Mouse (Mus musculus) embryonic facial prominence, embryonic 13.5 days (tissue): ENCODE measurements at regions not wholly inside any gene's neighbourhood (a gene's known extent, or its start where the extent isn't known, plus 50 kb on each side); places are given as distances from the start of the nearest gene placed in this dataset.

Experiments used
- ATAC-seq: fragments of 200-750 bp; cut with Nextera tagmentation; 2 replicates; pipeline ENCODE4 v1.8.0; 2017; ENCODE audit warnings: low read depth; ENCODE audit not compliant: insufficient number of reproducible peaks, insufficient read depth, low FRiP score, low TSS enrichment
- H3K27ac ChIP-seq: fragments of 300-500 bp; sonication (generic); 2 replicates; pipeline ENCODE4 v1.5.1; 2015; ENCODE audit warnings: moderate library complexity, mild to moderate bottlenecking, inconsistent platforms
- H3K27me3 ChIP-seq: fragments of 300-500 bp; sonication (generic); 2 replicates; pipeline ENCODE4 v1.6.1; 2015; ENCODE audit warnings: mild to moderate bottlenecking, inconsistent platforms
- H3K36me3 ChIP-seq: fragments of 300-500 bp; sonication (generic); 2 replicates; pipeline ENCODE4 v1.6.1; 2015; ENCODE audit warnings: mild to moderate bottlenecking, inconsistent platforms
- H3K4me1 ChIP-seq: fragments of 300-500 bp; sonication (generic); 2 replicates; pipeline ENCODE4 v1.6.1; 2015; ENCODE audit warnings: inconsistent platforms
- H3K4me2 ChIP-seq: fragments of 300-500 bp; sonication (generic); 2 replicates; pipeline ENCODE4 v1.6.1; 2015; ENCODE audit warnings: moderate library complexity, mild to moderate bottlenecking, inconsistent platforms
- H3K4me3 ChIP-seq: fragments of 300-500 bp; sonication (generic); 2 replicates; pipeline ENCODE4 v1.5.1; 2015; ENCODE audit warnings: mild to moderate bottlenecking, inconsistent platforms
- H3K9ac ChIP-seq: fragments of 300-500 bp; sonication (generic); 2 replicates; pipeline ENCODE4 v1.6.1; 2015; ENCODE audit warnings: mild to moderate bottlenecking, inconsistent platforms
- H3K9me3 ChIP-seq: fragments of 300-500 bp; sonication (generic); 2 replicates; pipeline ENCODE4 v1.6.1; 2016; ENCODE audit warnings: inconsistent platforms
- WGBS: fragments of 180-500 bp; shearing (Covaris S2); methylation state at CpG from one replicate; pipeline ENCODE4 v1.1.7; 2015; ENCODE audit warnings: mixed read lengths; 5-methylcytosine and 5-hydroxymethylcytosine counted together

DNA sequence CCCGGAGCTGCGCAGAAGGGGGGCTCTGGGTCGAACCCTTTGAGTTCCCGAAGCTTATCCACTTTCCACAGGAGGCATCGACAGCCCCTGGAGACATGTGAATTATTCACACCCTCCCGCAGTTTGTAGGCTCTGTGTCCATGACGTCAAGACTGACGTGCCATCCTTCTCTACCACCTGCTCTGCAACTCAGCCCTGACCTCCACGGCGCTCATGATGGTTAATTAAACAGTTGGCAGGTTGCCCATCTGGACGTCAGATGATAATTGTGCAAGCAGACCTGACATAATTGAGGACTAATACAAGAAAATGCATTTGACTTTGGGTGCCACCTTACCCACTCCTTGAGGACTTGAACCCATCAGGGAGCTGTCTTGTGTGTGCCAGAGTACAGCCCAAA lies 121.1 kb upstream of the Ppp1r26 start:
- WGBS = 65% methylated on average over 11 of the region's 11 CpGs
- no peaks in the 10 kb centered on the region for H3K9me3 ChIP-seq
- peaks cover 13% of the 10 kb centered on the region for H3K4me1 ChIP-seq
- no peaks in the 10 kb centered on the region for H3K36me3 ChIP-seq
- no peaks in the 10 kb centered on the region for H3K27me3 ChIP-seq
- H3K4me2 ChIP-seq = no peak overlapping the region
- no peak overlapping the region for H3K27ac ChIP-seq
- ATAC-seq = no peak
- no peak overlapping the region for H3K9ac ChIP-seq
- H3K4me3 ChIP-seq = no peak overlapping the region

DNA sequence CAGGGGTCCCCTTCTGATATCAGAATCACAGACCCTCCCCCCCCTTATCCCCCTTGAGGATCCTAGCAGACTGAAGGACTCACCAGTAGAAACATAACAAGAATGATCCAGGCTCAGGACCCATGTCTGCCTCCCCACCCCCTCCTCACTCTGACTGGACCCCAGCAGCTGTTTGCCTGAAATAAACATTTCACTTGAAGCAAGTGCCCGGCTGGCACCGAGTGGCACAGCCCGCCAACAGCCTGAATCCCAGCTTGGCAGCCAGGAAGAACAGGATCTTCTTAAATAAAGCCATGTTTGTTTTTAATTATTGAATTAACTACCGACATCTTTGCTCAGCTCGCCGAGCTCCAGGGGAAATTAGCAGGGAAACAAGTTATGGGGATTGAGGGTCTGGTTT lies 120.5 kb upstream of the Ppp1r26 start:
- no peak overlapping the region for H3K4me2 ChIP-seq
- H3K27ac ChIP-seq = no peak overlapping the region
- 27% methylated on average over 6 of the region's 6 CpGs for WGBS
- H3K4me1 ChIP-seq = peaks cover 13% of the 10 kb centered on the region
- ATAC-seq = no peak
- H3K9ac ChIP-seq = no peak overlapping the region
- no peaks in the 10 kb centered on the region for H3K9me3 ChIP-seq
- H3K27me3 ChIP-seq = no peaks in the 10 kb centered on the region
- no peak overlapping the region for H3K4me3 ChIP-seq
- H3K36me3 ChIP-seq = no peaks in the 10 kb centered on the region

DNA sequence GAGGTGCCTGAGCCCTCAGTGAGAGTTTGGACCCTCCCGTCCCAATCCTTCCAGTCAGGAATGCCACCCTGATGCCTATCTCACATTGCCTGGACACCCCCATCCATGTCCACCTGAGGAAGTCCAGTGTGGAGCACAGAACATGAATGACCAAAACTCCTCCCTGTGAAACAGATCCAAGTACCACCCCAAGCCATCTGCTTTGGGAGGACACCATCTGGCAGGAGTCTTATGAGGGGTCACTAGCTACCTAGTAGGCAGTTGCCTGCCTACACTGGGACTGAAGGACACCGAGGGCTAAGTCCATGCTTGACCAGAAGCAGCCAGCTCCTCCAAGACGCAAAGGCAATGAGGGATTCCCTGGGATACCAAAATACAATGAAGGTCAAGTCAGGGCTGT lies 119.9 kb upstream of the Ppp1r26 start:
- no peak for ATAC-seq
- H3K27ac ChIP-seq = no peak overlapping the region
- no peaks in the 10 kb centered on the region for H3K9me3 ChIP-seq
- H3K27me3 ChIP-seq = no peaks in the 10 kb centered on the region
- no peak overlapping the region for H3K4me2 ChIP-seq
- H3K36me3 ChIP-seq = no peaks in the 10 kb centered on the region
- peaks cover 13% of the 10 kb centered on the region for H3K4me1 ChIP-seq
- H3K4me3 ChIP-seq = no peak overlapping the region
- no peak overlapping the region for H3K9ac ChIP-seq
- 81% methylated on average over 3 of the region's 3 CpGs for WGBS

DNA sequence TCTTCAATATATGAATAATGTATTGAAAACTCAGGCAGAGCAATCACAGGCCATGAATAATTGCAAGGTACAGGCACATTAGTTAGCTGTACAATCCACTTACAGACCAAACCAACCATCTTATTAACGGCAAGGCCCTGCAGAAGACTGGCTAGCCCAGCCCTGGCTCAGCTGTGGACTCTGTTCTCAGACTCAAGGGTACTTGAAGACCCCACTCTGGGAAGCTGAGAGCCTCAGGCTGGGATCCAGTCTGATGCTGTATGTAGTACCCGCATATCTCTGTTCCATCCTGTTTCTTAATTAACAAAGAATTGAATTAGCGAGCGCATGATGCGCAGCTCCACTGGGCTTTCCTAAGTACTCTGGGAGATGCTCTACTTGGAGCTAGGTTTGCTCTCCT lies 117.5 kb upstream of the Ppp1r26 start:
- H3K9ac ChIP-seq = no peak overlapping the region
- no peak for ATAC-seq
- no peak overlapping the region for H3K4me3 ChIP-seq
- H3K27me3 ChIP-seq = no peaks in the 10 kb centered on the region
- 87% methylated on average over 5 of the region's 5 CpGs for WGBS
- H3K9me3 ChIP-seq = no peaks in the 10 kb centered on the region
- no peak overlapping the region for H3K4me2 ChIP-seq
- H3K27ac ChIP-seq = no peak overlapping the region
- peaks cover 13% of the 10 kb centered on the region for H3K4me1 ChIP-seq
- H3K36me3 ChIP-seq = no peaks in the 10 kb centered on the region

DNA sequence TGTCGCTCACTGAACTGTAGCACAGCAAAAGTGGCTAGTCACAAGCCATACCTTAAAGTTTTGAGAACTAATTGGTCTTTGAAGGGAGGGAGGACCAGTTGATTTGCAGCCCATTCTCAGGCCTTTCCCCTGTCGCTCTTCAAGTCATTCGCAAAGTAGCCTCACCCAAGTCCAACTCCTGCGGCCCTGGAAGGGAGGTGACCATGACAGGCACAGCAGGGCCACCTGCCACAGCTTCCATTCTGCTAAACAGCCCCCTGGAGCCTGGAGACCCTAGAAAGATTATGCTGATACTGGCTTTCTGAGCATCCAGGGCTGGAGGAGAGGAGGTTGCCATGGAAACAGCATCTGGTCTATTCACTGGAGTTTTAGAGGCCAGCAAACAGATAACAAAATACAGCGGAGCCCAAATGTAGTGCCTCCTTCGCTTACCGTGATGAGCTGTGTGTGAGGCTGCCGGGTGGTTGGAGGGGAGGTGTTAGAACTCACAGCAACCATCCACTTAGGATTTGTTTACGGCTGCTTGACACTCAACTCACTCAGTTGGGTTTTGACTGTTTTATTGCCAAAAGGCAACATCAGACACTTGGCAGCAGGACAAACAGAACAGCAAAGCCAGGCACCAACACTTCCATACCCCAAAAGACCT lies 111.3 kb upstream of the Ppp1r26 start:
- no peaks in the 10 kb centered on the region for H3K36me3 ChIP-seq
- H3K27me3 ChIP-seq = no peaks in the 10 kb centered on the region
- no peaks in the 10 kb centered on the region for H3K9me3 ChIP-seq
- no peak overlapping the region for H3K27ac ChIP-seq
- no peaks in the 10 kb centered on the region for H3K4me1 ChIP-seq
- H3K4me3 ChIP-seq = no peak overlapping the region
- H3K9ac ChIP-seq = no peak overlapping the region
- no peak overlapping the region for H3K4me2 ChIP-seq
- ATAC-seq = no peak
- WGBS = 69% methylated on average over 9 of the region's 9 CpGs

DNA sequence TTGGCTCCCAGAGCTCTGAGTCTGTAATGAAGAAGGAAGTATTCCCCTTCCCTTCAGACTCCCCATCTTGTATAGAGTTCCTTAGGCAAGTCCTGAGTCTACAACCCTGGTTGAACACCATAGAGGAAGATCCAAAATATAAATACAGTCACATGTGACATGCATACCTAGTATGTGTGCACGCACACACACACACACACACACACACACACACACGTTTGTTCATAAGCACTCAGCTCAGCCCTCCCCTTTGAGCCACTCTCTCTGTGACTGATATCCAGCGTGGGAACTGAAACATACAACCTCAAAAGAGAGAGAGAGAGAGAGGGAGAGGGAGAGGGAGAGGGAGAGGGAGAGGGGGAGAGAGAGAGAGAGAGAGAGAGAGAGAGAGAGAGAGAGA lies 110.8 kb upstream of the Ppp1r26 start:
- no peaks in the 10 kb centered on the region for H3K4me1 ChIP-seq
- no peak overlapping the region for H3K4me2 ChIP-seq
- H3K4me3 ChIP-seq = no peak overlapping the region
- WGBS = 51% methylated on average over 3 of the region's 3 CpGs
- no peak overlapping the region for H3K9ac ChIP-seq
- ATAC-seq = no peak
- no peak overlapping the region for H3K27ac ChIP-seq
- H3K36me3 ChIP-seq = no peaks in the 10 kb centered on the region
- no peaks in the 10 kb centered on the region for H3K27me3 ChIP-seq
- no peaks in the 10 kb centered on the region for H3K9me3 ChIP-seq

DNA sequence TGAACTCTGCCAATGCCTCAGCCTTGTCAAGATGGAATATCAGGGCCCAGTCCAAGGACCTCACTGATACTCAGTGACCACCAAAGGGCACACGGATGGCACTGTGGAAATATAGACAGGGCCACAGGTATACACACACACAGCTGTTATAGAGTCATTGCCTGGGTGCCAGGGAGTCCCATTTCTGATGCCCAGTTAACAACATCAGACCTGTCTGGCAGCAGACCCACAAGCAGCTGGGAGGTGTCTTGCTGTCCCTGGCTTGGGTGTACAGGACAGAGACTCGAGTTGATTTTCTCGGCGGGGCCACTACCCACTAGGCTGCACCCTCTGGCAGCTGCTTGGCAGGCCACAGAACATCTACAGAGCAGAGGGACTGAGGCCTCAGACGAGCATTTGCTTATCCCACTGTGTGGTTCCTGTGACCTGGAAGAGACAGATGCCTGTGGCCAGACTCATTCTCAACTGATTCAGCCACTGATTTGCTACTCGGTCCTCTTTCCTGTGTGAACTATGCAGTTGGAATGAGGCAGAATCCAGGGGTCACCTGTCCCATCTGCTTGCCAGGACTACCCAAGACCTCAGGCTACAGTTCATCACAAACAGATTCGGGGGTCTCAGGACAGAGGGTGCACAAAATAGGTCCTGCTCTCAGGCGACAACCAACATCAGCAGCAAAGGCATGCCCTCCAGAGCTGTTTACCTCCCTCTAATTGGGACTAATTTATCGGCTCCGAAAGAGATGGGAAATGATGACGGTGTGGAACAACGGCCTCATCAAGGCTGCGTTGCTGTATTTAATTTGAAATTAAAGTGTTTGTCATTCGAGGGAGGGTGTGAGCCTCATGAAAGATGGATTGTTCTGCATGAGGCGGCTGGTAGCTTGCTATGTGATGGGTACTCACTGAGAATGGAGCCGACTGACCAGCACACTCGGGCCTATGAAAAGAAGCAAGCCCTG lies 110.0 kb upstream of the Ppp1r26 start:
- ATAC-seq = no peak
- Histone ChIP-seq H3K4me1 (no peaks in the 10 kb centered on the region), H3K27me3 (no peaks in the 10 kb centered on the region), H3K9me3 (no peaks in the 10 kb centered on the region), H3K4me3 (no peak overlapping the region), H3K9ac (no peak overlapping the region), H3K27ac (no peak overlapping the region), H3K36me3 (no peaks in the 10 kb centered on the region), H3K4me2 (no peak overlapping the region)
- 66% methylated on average over 17 of the region's 17 CpGs for WGBS

DNA sequence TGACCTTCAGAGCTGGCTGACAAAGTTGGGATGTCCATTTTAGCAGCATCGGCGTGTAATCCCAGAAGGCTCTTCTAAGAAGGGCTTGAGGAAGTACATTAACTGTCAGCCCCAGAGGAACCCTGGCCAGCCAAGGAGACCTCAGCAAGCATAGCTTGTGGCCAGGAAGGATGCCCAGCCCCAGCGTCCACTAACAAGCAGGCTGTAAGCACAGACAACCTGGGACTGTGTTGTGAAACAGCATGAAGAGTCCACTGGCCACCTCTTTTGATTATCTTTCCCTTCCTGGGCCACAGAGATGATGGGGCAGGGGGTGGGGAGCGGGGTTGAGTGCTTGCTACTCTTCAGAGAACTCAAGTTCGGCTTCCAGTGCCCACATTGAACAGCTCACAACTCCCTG lies 109.0 kb upstream of the Ppp1r26 start:
- H3K27me3 ChIP-seq = no peaks in the 10 kb centered on the region
- no peaks in the 10 kb centered on the region for H3K36me3 ChIP-seq
- H3K9me3 ChIP-seq = no peaks in the 10 kb centered on the region
- H3K4me2 ChIP-seq = no peak overlapping the region
- 69% methylated on average over 5 of the region's 5 CpGs for WGBS
- no peaks in the 10 kb centered on the region for H3K4me1 ChIP-seq
- H3K9ac ChIP-seq = no peak overlapping the region
- ATAC-seq = no peak
- H3K27ac ChIP-seq = no peak overlapping the region
- H3K4me3 ChIP-seq = no peak overlapping the region

DNA sequence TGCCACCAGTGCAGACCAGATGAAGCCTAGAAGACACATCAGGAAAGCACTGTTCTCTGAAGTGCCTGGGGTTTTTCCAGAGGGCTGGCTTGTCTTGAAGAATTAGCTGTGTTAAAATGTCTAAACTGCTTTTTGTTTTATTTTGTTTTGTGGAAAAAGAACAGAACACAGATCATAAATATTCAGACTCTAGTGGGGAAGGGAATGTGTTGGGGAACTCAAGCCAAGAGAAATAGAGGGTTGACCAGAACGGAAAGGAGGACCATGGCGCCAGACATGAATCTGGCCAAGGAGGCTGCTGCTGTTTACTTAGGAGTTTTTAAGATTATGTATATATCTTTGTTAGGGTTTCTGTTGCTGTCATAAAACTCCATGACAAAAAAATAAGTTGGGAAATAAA lies 105.3 kb upstream of the Ppp1r26 start:
- H3K9ac ChIP-seq = no peak overlapping the region
- ATAC-seq = no peak
- H3K4me2 ChIP-seq = no peak overlapping the region
- H3K9me3 ChIP-seq = no peaks in the 10 kb centered on the region
- no peaks in the 10 kb centered on the region for H3K27me3 ChIP-seq
- no peak overlapping the region for H3K4me3 ChIP-seq
- no peaks in the 10 kb centered on the region for H3K36me3 ChIP-seq
- 89% methylated on average over 2 of the region's 2 CpGs for WGBS
- no peak overlapping the region for H3K27ac ChIP-seq
- no peaks in the 10 kb centered on the region for H3K4me1 ChIP-seq

DNA sequence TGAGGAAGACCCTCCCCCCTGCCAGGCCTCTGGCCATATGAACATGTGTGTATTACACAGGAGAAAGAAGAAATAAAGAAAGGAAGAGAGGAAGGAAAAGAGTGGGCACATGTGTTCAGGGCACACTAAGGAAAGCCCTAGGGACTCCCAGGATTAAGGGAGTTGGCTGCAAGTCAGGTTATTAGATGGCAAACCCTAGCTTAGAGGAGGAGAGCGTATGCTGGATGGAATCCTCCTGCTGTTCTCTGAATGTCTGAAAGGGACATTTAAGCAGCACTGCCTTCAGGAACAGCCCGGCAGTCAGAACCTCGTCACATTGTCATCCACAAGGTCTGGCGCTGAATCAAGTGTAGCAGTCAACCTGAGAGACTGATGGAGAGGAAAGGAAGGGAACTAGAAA lies 98.1 kb upstream of the Ppp1r26 start:
- 74% methylated on average over 4 of the region's 4 CpGs for WGBS
- Histone ChIP-seq H3K4me3 (no peak overlapping the region), H3K9me3 (no peaks in the 10 kb centered on the region), H3K9ac (no peak overlapping the region), H3K27me3 (no peaks in the 10 kb centered on the region), H3K4me2 (no peak overlapping the region), H3K27ac (no peak overlapping the region), H3K36me3 (no peaks in the 10 kb centered on the region), H3K4me1 (no peaks in the 10 kb centered on the region)
- ATAC-seq = no peak

DNA sequence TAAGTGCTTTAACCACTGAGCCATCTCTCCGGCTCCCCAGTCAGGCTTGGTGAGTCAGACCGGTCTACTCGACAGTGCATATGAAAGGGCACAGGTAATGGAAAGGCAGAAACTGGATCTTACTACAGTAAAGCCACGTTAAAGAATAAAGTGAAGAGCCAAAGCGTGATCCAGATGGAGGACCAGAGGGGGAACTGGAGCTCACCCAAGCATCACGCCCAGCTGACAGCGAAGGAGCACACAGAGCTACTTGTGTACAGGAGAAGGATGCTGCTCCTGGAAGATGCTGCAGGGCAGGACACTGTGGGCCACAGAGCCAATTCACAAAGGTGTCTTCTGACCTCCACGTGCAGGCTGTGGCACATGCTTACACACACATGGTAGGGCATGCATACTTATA lies 96.7 kb upstream of the Ppp1r26 start:
- Histone ChIP-seq H3K36me3 (no peaks in the 10 kb centered on the region), H3K27ac (no peak overlapping the region), H3K4me1 (no peaks in the 10 kb centered on the region), H3K4me2 (no peak overlapping the region), H3K9ac (no peak overlapping the region), H3K9me3 (no peaks in the 10 kb centered on the region), H3K27me3 (no peaks in the 10 kb centered on the region), H3K4me3 (no peak overlapping the region)
- ATAC-seq = no peak
- 89% methylated on average over 8 of the region's 8 CpGs for WGBS

DNA sequence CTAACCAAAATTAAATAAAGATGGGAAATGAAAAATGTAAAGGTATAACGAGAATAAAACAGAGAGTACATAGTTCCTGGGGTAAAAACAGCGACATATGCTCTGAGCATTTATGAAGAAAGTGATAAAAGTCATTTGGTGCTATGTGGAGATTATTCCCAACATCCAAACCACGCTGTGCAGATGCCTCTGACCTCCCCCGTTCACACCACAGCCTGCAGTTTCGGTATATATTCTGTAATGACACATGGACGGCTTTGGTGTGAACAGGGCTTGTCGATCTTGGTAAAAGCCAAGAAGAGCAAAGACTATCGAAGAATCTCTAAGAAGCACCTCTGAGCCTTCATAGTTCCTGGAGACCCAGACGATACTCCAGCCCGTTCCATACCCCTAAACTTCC lies 95.2 kb upstream of the Ppp1r26 start:
- Histone ChIP-seq H3K36me3 (no peaks in the 10 kb centered on the region), H3K4me2 (no peak overlapping the region), H3K27me3 (no peaks in the 10 kb centered on the region), H3K9ac (no peak overlapping the region), H3K9me3 (no peaks in the 10 kb centered on the region), H3K4me3 (no peak overlapping the region), H3K4me1 (no peaks in the 10 kb centered on the region), H3K27ac (no peak overlapping the region)
- WGBS = 91% methylated on average over 10 of the region's 10 CpGs
- no peak for ATAC-seq
